Mouse (Mus musculus): Measurements from ENCODE around the gene Aldh3b3.

DNA sequence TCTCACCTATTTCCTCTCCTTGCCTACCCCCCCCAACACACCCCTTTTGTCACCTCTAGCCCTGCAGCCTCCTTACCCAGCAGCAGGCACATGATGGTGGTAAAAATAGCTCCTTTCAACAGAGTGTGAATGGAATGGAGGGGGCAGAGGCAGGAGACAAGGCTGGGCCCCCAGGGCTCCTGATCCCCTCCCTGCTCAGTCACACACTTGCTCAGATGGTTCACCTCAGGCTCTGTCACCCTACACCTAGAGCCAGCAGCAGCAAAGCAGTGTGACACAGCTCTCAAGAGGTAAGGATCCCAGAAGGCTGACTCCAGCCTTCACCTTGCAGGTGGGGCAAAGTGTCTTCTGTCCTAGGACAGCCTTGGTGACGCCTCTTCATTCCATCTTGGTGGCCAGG lies 44.7 kb downstream of the Aldh3b3 start, which contains the start of gene Doc2g:
- TF ChIP-seq CTCF (IDR thresholded peaks at IDR 0.05; ENCODE audit: low read depth, low read length) (no peak), EP300 (IDR thresholded peaks at IDR 0.05; ENCODE audit: insufficient read depth, low read depth, low read length) (no peak), POLR2A (IDR thresholded peaks at IDR 0.05; ENCODE audit: insufficient read depth, low read length) (no peak)
